Mouse (Mus musculus) small intestine, adult 2 months (tissue): ENCODE data around the gene Serinc3. TPM values are rescaled to one million over a fixed set of nuclear protein-coding genes. Genes with fewer than 3 reads are reported as not detected.

Experiments used
- H3K27ac ChIP-seq: fragments of 200-500 bp; 2 replicates; pipeline ENCODE4 v1.5.1; 2012; ENCODE audit warnings: low read depth, low read length, control low read depth, inconsistent platforms; ENCODE audit not compliant: insufficient read depth
- H3K27me3 ChIP-seq: fragments of 200-500 bp; 2 replicates; pipeline ENCODE4 v1.6.1; 2012; ENCODE audit warnings: mild to moderate bottlenecking, moderate library complexity, low read length, inconsistent platforms; ENCODE audit not compliant: control insufficient read depth, insufficient read depth
- H3K36me3 ChIP-seq: fragments of 200-500 bp; 2 replicates; pipeline ENCODE4 v1.6.1; 2012; ENCODE audit warnings: mild to moderate bottlenecking, low read length, control low read depth, inconsistent platforms; ENCODE audit not compliant: control insufficient read depth, insufficient read depth
- H3K4me1 ChIP-seq: fragments of 200-500 bp; 2 replicates; pipeline ENCODE4 v1.6.1; 2012; ENCODE audit warnings: low read length, inconsistent platforms, mixed read lengths; ENCODE audit not compliant: control insufficient read depth, insufficient read depth, insufficient read length
- H3K4me3 ChIP-seq: fragments of 200-500 bp; 2 replicates; pipeline ENCODE4 v1.5.1; 2012; ENCODE audit warnings: low read depth, mild to moderate bottlenecking, control low read depth, inconsistent platforms, low read length, moderate library complexity
- CTCF ChIP-seq: fragments of 200-500 bp; IDR thresholded peaks from 2 replicates; pipeline ENCODE4 v1.5.1; 2012; ENCODE audit warnings: low read depth, mild to moderate bottlenecking, control low read depth, inconsistent platforms, low read length, moderate library complexity, mixed read lengths; ENCODE audit not compliant: insufficient replicate concordance, insufficient read length; ENCODE audit errors: extremely low read depth
- POLR2A ChIP-seq: fragments of 200-500 bp; IDR thresholded peaks from 2 replicates; pipeline ENCODE4 v1.6.1; 2012; ENCODE audit warnings: low read depth, mild to moderate bottlenecking, control low read depth, inconsistent platforms, low read length, moderate library complexity
- WGBS: fragments of 180-500 bp; shearing (Covaris S2); methylation state at CpG from one replicate; pipeline ENCODE4 v1.1.7; 2018; 5-methylcytosine and 5-hydroxymethylcytosine counted together
- polyA plus RNA-seq: library from polyadenylated mRNA; depleted of rRNA; stranded (reverse); fragments of >200 nt; gene quantifications from 2 replicates; pipeline ENCODE4 v1.2.3, GENCODE M21; 2012

Serinc3 gene
- polyA plus RNA-seq, 1 experiment, result 262 TPM

- Histone ChIP-seq H3K4me1 (peaks cover 16% of the 10 kb centered on the region), H3K27ac (peak within 1 kb of the TSS; percentile 89), H3K4me3 (peak within 1 kb of the TSS; percentile 96), H3K27me3 (no peaks in the 10 kb centered on the region), H3K36me3 (peaks cover 2% of the 10 kb centered on the region; the same call in 1 of the 2 replicates)
- WGBS, result under 1% methylated on average over 57 of the region's 57 CpGs
- TF ChIP-seq CTCF (peak; percentile 78), POLR2A (peak; percentile 71)
Observed at GRCm38 (mm10) chr2:163602101-163602971, 42.6 kb downstream of the Serinc3 start, which contains the start of gene Ttpal. Gene Ttpal (plus strand): TSS chr2:163602314.

- no peaks in the 10 kb centered on the region for H3K27me3 ChIP-seq
Observed at GRCm38 (mm10) chr2:163601712-163602100, 43.2 kb downstream of the Serinc3 start.

GRCm38 (mm10) chr2:163601066-163601465, 43.9 kb downstream of the Serinc3 start:
- no peak overlapping the region for H3K4me3 ChIP-seq
- 78% methylated on average over 7 of the region's 7 CpGs for WGBS
- TF ChIP-seq CTCF (no peak), POLR2A (no peak)
- no peaks in the 10 kb centered on the region for H3K27me3 ChIP-seq
- H3K27ac ChIP-seq, result no peak overlapping the region
- H3K36me3 ChIP-seq, result no peaks in the 10 kb centered on the region
- peaks cover 22% of the 10 kb centered on the region for H3K4me1 ChIP-seq

More at GRCm38 (mm10) chr2:163601712-163602100, 43.2 kb downstream of the Serinc3 start:
- peaks cover 19% of the 10 kb centered on the region for H3K4me1 ChIP-seq
- H3K4me3 ChIP-seq, result peak overlapping the region; percentile 96
- H3K27ac ChIP-seq, result no peak overlapping the region; the same call in 1 of the 2 replicates
- no peak for TF ChIP-seq POLR2A
- TF ChIP-seq CTCF, result no peak
- 62% methylated on average over 7 of the region's 7 CpGs for WGBS
- H3K36me3 ChIP-seq, result no peaks in the 10 kb centered on the region

- Histone ChIP-seq H3K27ac (no peak overlapping the region), H3K27me3 (no peaks in the 10 kb centered on the region), H3K4me1 (peaks cover 37% of the 10 kb centered on the region), H3K36me3 (no peaks in the 10 kb centered on the region), H3K4me3 (no peak overlapping the region)
- peak; percentile 85; the same call in 1 of the 2 replicates for TF ChIP-seq CTCF
- no peak for TF ChIP-seq POLR2A
- 0% methylated on average over 1 of the region's 1 CpGs for WGBS
Observed at GRCm38 (mm10) chr2:163599226-163599625, 45.7 kb downstream of the Serinc3 start.

- Histone ChIP-seq H3K27me3 (no peaks in the 10 kb centered on the region), H3K4me3 (no peak overlapping the region), H3K36me3 (no peaks in the 10 kb centered on the region), H3K4me1 (peaks cover 33% of the 10 kb centered on the region), H3K27ac (no peak overlapping the region)
- TF ChIP-seq POLR2A (no peak), CTCF (peak; percentile 77; the same call in 1 of the 2 replicates)
- 31% methylated on average over 4 of the region's 4 CpGs for WGBS
Observed at GRCm38 (mm10) chr2:163597661-163598060, 47.3 kb downstream of the Serinc3 start.

GRCm38 (mm10) chr2:163596873-163597155, 48.1 kb downstream of the Serinc3 start:
- Histone ChIP-seq H3K4me3 (no peak overlapping the region), H3K27me3 (no peaks in the 10 kb centered on the region), H3K36me3 (no peaks in the 10 kb centered on the region), H3K4me1 (peaks cover 33% of the 10 kb centered on the region), H3K27ac (peak overlapping the region; percentile 93)
- TF ChIP-seq POLR2A (no peak), CTCF (no peak)
- 19% methylated on average over 3 of the region's 3 CpGs for WGBS
